Mouse (Mus musculus) megakaryocyte progenitor cell, adult 5-6 weeks (primary cell): Measurements from ENCODE around the gene Hmga2. TPM values are rescaled to one million over a fixed set of nuclear protein-coding genes. Genes with fewer than 3 reads are reported as not detected.

Experiments
- ATAC-seq: replicated peaks from 2 replicates; pipeline ENCODE4 v1.8.0; 2016; ENCODE audit warnings: mild to moderate bottlenecking, moderate TSS enrichment, inconsistent platforms; ENCODE audit not compliant: poor library complexity
- total RNA-seq, 2 experiments: library from RNA; stranded (forward) in 1 of 2; stranded (reverse) in 1 of 2; fragments of 157-497, 149-512 nt in 1 of 2; fragments of 200-1000 nt in 1 of 2; gene quantifications; 2 replicates each; pipeline versions ENCODE4 v1.2.3 to v1.2.4; 2015 to 2017

The Hmga2 gene
- total RNA-seq, 2 experiments from 2014 or later = 0.50 to 4.3 TPM

DNA sequence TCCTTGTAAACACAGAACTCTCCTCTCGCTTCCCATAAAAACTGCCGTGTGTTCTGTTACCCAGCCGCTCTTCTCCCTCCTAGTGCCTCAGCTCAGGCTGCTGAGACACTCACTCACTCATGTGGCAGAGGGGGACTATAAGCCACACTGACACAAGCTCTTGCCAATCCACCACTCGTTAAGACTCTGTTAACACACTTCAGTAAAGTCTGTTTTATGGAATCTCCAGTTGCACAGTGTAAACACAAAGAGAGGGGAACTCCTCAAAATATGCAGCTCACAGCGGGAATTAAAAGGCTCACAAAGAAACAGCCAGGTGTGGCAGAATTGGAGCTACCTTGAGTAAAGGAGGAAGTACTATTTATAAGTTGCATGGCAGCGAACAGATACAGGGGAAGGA, 77.5 kb downstream of the Hmga2 start:
- no peak for ATAC-seq

DNA sequence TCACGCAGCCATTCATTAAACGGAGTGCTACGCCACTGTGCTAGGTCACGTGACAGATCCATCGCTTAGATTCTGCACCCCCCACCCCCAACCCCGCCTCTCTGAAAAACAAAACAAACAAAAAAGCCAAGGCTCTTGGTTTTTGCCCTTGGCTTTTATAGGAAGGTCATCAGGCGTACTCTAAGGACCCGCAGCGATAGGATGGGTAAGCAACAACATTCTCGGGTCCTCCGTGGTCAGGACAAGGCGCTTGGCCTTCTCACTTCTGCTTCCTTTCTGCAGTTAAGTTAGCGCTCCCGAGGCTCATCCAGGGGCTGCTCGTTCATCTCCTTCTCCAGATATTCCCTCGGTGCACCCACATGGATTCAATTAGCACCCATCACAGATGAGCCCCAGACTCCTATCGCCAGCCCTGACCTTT, 79.0 kb downstream of the Hmga2 start:
- ATAC-seq = no peak

DNA sequence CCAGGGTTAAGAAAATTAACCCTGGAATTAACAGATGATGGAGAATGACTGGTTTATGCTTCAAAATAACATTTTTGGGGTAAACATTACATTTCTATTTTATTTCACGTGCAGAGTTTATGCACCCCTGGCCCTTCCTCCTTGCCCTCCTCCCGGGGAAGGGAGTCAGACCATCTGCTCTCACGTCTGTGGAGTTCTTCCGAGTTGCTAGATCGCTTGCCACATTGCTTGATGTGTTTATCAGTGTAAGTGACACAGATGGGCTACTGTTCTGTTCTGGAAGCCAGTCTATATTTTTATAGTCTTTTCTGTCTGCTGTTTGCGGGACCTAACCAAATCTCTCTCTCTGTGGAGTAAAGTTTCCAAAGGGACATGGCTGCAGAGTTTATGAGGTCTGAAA, 80.7 kb downstream of the Hmga2 start:
- no peak for ATAC-seq

DNA sequence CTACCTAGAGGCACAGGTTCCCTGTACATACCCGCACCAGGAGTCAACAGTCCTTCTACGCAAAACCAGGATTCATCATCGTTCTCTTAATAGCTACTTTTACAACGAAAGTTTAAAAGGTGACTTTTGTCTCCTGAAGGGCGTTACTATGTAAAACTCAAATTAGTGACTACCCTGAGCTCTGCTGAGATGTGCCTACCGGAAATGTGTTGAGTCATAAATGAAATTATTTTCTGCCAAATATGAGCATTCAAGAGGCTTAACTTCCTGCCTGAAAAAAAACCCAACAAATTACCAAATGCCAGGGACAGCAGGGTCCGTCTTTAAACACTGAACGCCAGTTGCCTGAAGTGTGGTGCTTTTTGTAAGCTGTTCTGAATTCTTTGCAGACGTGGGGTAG, 81.5 kb downstream of the Hmga2 start:
- ATAC-seq = 0 out of 2 replicates have a peak, but pooled peaks have one; percentile 46

DNA sequence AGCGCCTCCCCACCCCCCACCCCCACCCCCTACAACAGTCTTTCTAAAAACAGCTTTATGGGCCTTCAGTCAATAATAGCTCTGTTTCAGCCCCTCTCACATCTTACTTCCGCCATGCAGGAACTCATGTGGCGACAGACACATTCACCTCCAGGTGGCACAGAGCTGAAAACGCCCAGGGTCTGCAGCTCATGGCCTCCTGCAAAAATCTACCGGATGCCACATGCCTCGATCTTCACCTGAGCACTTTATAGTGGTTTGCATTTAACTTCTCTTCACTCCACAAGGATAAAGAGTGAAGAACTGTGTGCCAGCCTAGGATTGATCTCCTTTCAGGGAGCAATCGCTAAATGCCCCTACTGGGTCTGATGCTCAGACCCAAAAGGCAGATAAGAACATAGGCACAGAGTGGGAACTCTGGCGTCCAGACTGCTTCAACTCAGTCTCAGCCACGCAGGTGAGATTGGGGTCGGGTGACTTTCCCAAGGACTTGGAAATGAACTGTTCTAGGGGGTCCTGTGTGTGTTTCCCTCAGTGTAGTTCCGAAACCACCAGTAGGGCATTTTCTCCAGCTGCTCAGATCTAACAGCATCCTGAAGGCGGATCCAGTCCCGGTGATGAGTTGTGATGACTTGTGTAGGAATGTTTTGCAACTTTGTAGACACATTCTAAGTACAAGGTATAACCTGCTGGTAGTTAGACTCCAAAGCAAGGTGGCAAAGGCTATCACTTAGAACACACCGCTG, 84.1 kb downstream of the Hmga2 start:
- ATAC-seq = no peak

DNA sequence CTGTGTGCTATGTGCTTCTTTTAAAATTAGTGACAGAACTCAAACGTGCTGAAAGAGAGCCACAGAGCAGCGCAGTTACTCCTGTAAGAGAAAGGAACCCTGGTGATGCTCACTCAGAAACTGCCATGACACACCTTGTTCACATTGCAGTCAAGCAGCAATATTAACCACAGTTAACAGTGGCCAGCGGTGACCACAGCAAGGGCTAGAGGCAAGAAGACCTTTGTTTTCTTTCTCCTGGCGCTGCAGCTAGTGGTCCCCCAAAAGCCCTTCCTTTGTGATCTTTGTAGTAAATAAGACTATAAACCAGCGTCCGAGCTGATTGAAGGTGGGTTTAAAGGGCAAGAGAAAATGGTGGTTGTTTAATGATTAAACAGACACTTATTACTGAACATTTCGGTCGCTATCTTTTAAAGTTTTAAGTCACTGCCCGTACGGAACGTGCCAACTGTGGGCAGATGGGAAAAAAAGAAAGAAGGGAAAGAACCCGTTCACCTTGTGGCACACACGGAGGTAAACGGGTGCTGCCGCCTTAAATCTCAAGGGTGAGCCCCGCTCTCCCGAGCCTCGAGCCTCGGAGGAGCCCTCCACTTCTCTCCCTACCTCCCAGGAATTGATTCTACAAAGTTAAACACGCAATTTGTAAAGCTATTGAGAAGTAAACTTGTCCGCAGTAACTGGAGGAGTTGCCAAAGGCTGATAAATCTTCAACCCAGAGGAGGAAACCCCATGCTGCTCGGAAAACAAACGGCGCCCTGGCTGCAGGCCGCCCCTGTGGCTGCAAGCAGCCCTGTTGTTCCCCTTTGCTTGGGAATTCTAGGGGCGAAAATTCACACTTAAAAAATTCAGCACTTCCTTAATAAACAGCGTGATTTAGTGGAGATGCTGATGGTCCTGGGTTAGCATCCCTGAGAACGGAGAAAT, 85.1 kb downstream of the Hmga2 start:
- no peak for ATAC-seq

DNA sequence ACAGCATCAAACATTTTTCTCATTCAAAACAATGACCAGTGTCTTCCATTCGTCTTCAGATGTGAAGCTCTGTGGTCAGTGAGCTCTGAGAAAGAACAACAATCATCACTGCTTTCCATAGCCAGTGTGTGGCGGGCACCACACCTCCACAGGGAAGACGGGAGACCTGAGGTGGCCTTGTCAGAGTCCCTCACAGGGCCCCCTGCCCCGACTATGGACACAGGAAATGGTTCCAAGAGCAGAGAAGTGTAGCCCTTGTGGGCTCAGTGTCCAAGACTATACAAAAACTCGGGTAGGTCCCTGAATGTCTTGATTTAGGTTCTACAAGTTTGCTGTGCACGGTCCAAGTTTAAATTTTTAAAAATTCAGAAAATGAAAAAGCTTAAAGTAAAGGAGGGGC, 86.6 kb downstream of the Hmga2 start:
- no peak for ATAC-seq

DNA sequence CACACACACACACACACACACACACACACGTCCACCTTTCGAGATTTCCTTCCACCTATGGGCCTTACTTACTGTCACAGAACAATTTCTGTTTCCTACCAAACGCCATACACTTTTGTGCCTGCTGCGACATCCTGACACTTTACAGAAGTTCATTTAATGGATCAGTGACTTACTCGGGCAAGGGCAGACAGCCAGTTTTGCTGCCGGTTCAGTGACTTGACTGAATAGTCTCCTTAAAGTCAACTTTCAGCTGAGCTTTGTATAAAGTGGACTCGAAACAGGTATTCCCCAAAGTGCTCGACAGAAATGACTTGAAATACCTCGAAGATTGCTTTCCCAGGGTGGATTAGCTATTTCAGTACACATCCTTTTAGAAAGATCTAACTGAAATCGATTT, 87.3 kb downstream of the Hmga2 start:
- no peak for ATAC-seq

DNA sequence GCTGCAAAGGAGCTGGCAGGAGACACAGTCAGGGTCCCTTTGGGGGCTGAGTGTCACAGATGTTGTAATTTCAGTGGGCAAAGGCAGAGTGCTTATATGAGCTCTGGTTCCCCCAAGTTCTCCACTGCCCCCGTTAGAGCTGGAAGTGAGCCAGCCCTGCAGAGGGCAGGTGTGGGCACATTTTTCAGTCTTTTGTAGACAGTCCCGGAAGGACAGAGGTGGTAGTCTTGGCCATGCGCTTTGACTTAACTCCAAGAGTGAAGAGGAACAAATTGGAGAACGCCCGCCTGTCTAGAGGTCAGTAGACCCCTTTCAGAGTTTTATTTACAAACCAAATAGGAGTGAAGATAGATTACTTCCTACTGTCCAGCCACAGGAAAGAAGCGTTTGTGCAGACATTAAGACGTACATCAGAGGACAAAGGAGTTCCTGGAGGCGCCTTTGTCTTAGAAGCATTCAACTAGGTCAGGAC, 87.8 kb downstream of the Hmga2 start:
- ATAC-seq = 0 out of 2 replicates have a peak, but pooled peaks have one; percentile 17

DNA sequence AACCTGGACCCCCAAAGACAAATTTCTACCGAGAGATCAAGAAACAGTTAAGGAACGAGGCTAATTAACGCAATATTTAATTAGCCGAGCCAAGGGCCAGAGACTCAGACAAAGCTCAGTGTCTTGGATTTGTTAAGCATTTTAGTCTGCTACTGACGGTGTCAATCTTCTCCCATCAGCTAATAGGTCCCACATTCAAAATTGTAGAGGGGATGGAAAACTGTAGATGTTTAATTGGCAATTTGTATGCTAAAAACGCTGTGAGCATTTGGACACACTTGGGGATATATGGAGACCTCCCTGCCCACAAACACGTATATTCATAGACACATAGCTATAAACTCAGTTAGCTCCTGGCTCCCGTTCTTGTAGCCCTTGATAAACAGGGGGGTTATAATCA, 89.2 kb downstream of the Hmga2 start:
- ATAC-seq = no peak

DNA sequence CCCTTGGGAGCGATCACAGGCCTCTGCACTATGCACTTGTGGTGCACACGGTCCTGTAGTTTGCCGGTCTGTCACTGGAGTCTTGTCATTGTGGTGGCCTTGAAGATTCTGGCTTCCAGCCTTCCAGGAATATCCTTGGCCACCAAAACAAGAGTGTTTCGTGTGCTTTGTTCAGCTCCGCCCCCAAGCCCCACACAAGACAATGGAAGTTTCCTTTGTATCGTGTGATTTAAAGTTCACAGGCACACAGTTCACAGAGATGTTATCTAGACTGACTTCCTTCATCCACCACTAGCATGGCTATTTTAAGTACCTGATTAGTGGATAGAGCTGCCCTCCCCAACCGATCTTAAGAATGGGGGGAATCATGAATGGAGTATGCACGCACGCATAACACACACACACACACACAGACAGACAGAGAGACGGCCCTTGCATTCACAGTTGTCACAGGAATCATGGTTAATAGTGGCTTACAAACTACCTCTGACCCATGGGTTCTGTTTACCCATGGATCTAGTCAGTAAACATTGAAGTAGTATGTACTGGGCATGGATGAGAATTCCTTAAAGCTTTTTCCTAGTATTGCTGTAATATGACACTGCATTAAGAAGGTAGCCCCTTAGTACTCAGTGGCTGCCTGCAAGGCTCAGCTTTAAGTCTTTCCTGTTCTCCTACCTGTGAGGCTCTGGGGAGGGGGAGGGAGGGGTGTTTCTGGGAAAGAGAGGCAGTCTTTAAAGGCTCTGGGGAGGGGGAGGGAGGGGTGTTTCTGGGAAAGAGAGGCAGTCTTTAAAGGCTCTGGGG, 91.3 kb downstream of the Hmga2 start:
- peak; percentile 50 for ATAC-seq

DNA sequence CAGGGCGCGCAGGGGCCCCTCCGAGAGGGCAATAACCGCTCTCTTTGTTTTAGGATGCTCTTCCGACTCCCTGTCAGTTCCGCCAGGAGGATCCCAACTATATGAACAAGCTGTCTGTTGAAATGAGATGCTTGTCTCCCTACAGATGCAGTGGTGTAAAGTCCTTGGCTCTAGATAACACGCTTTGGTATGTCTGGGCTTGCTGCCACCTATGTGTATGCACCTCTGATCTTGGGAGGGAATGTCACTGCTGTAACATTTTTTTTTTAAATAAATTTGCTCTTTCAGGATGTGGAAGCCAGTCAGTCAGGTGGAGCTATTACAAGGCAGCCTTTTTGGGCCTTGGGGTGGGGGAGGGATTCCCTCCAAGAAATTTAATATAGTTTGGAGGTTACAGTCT, 92.2 kb downstream of the Hmga2 start:
- no peak; the same call in 1 of the 2 replicates for ATAC-seq

DNA sequence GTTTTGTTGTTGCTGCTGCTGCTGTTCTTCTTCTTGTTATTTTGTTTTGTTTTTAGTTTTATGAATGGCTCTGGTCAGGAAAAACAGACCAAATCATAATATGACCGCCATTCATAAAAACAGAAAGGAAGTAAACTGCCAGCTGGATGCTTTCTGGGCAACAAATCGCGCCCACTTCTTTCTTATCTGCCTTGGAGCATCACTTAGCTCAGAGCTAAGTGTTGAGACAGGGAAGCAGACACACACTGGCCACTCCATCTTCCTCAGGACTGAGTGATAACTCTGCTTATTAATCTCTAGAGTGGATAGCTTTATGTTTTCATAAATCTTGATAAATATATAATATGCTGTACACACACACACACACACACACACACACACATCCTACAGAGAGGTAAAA, 98.5 kb downstream of the Hmga2 start:
- ATAC-seq = 0 out of 2 replicates have a peak, but pooled peaks have one; percentile 49

DNA sequence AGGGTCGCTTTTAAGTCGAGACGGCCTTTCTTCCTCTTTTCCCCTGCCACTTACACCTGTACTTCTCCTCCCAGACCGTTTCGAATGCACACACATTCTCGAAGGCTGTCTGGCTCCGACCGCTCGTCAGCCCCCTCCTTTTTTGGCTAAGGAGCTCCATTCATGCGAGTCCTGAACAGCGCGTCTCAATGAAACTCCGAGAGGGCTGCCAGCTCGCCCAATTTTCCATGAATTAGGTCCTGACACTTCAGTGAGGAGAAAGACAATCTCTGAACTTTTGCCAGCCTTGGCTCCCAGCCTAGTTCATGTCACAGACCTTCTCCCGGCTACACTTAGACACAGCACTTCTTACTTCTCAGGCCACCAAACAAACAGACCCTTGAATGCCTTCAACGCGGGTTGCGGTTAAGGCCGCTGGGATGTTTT, 98.9 kb downstream of the Hmga2 start:
- peak; percentile 65 for ATAC-seq

DNA sequence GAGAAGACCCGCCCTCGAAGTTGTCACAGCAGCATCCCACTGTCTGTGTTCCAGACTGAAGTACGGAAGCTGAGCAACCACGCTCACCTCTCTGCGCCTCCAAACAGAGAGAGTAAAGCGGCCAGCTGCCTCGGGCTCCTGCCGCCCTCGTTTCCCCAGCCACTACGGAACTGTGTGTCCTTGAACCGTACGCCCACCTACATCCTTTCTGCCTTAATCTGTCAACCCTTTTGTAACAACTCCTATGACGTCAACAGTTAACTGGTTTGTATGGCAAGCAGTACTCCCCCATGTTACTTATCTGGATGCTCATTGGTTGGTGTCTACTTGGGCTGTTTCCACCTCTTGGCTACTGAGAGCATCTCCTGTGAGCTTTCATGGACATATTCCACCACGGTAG, 100.8 kb downstream of the Hmga2 start:
- no peak for ATAC-seq

DNA sequence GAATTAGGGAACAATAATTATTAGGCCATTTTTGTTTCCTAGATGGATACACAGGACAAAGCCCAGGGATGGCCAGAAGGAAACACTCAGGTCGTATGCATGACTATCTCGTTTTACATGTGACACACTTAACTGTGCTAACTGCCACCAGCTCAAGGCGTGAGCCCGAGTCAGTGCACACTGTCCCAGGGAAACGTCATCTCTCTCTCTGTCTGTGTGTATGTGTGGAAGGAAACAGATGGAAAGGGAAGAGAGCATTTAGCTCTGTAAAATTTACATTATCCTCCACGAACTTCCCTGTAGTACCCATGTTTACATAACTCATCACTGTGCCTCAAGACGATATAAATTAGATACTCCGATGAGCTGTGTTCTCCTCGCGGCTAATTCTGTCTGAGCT, 105.1 kb downstream of the Hmga2 start:
- no peak for ATAC-seq

DNA sequence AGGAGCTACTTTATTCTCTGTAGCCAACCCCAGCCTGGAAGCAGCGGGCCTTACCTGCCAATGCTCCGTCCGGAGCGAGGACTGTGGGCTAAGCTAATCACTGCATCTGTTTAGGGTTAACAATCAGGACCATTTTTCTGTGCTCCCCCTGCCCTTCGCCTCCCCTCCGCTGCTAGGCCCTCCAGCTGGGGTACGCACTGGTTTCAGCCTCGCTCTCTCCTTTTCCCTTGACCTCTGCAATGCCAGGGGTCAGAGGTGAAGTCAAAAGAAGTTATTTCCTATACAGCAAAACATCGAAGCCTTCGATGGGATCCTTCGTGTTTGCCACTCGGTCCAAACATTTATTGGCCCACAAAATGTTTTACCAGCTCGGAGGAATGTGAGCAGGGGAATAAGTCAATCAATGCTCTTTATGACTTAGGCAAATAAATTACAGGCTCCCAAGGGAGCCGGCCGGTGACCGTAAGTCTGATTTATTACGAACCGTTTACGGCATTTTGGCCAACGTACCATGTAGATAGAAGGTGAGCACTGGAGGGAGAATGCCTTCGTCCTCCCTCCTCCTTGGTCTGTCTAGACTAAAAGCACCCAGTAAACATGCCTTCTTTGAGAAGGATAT, 107.0 kb downstream of the Hmga2 start:
- no peak for ATAC-seq

DNA sequence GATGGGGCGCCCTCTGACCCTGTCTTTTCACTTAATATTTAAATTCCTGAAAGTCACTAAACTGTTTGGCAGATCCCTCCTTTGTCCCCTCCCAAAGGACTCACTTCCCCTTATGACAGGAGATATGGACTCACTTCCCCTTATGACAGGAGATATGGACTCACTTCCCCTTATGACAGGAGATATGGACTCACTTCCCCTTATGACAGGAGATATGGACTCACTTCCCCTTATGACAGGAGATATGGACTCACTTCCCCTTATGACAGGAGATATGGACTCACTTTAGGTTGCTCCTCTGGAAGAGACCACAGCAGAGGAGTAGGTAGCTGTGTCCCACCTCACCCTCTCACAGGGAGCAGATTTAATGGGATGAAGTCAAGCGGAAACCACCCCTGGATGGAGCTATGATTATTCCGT, 110.1 kb downstream of the Hmga2 start:
- peak; percentile 63 for ATAC-seq

DNA sequence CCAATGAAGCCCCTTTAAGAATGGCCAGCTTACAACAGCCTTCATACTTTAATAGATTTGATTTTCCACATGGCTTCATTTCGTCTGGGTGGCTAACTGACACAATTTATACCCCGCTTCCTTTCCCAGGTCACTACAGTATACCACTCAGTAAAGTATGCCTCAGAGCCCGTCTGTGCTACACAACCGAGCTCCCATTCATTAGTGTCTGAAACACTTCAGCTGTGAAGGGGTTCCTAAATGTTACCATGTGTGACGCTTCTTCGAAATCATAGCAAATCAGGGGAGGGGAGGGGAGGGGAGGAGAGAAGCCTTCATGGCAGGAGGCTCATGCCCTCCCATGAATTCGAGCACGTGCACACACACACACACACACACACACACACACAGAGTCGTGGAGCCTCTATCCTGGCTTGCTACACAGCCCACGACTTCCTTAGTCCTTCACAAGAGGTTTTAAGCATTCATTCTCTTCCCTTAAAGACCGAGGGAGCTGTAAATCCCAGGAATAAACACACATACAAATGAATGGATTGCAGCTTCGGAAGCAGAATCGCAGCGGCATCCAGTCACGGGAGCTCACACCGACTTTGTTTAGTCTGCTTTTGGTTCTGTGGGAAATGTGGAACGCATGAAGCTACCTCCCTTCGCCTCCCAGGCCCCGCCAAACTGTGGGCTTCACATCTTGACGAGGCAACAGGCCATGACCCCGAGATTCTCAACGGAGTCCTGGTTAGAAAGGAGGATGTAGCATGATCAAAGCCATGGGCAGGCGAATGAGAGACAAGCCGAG, 110.7 kb downstream of the Hmga2 start:
- ATAC-seq = no peak
